Mouse (Mus musculus) monocyte, adult 5-6 weeks (primary cell): ENCODE results near the gene Nkapd1. TPM values are rescaled to one million over a fixed set of nuclear protein-coding genes. Genes with fewer than 3 reads are reported as not detected.

Experiments
- ATAC-seq: fragments of 153-309, 156-312 bp; replicated peaks from 2 replicates; pipeline ENCODE4 v1.8.0; 2017; ENCODE audit warnings: mild to moderate bottlenecking; ENCODE audit not compliant: low TSS enrichment, insufficient number of reproducible peaks, severe bottlenecking, poor library complexity, low FRiP score
- total RNA-seq: library from RNA; stranded (forward); fragments of 200-1000, 200-491, 200-594 nt; gene quantifications from 3 replicates; pipeline ENCODE4 v1.2.3, GENCODE M21; 2017

Gene Nkapd1
- total RNA-seq, 1 experiment from 2014 or later = 44.9 TPM

GRCm38 (mm10) chr9:50561145-50561917, 55.9 kb downstream of the Nkapd1 start, which contains the start of gene Tex12:
TSS of gene Tex12 (minus strand) at chr9:50561325.
- no peak for ATAC-seq

Other genes with a start within 250 kb of the Nkapd1 start
- gene Plet1, start 122.9 kb downstream of the Nkapd1 start, total RNA-seq = not detected in 3 replicates
- 81.1 to 126 TPM (median 108 TPM) in 3 replicates for gene Pts, start 88.7 kb downstream of the Nkapd1 start, total RNA-seq
- gene Il18, start 62.6 kb downstream of the Nkapd1 start, total RNA-seq = 8.6 to 26.9 TPM (median 10.2 TPM) in 3 replicates
- gene Bco2, start 62.3 kb downstream of the Nkapd1 start, total RNA-seq = 1.1 to 1.9 TPM (median 1.5 TPM) in 3 replicates
- gene Tex12, start 56.1 kb downstream of the Nkapd1 start, total RNA-seq = not detected in 3 replicates
- gene Sdhd, start 13.7 kb downstream of the Nkapd1 start, total RNA-seq = 89.9 to 129 TPM (median 106 TPM) in 3 replicates
- gene Timm8b, start 13.6 kb downstream of the Nkapd1 start, total RNA-seq = 95.8 to 107 TPM (median 98.7 TPM) in 3 replicates
- gene Pih1d2, start 143 bp downstream of the Nkapd1 start, total RNA-seq = 2.2 TPM in 1 of 3 replicates, not detected in the others
- gene Dlat, start 42.3 kb upstream of the Nkapd1 start, total RNA-seq = 19.0 to 26.5 TPM (median 26.5 TPM) in 3 replicates
- gene Dixdc1, start 122.1 kb upstream of the Nkapd1 start, total RNA-seq = 0.39 to 0.57 TPM in 2 of 3 replicates, not detected in the other
- not detected in 3 replicates for gene 2310030G06Rik, start 129.1 kb upstream of the Nkapd1 start, total RNA-seq
- not detected in 3 replicates for gene Cryab, start 133.9 kb upstream of the Nkapd1 start, total RNA-seq
- not detected in 3 replicates for gene Hspb2, start 134.9 kb upstream of the Nkapd1 start, total RNA-seq
- gene Fdxacb1, start 150.8 kb upstream of the Nkapd1 start, total RNA-seq = 6.5 to 16.5 TPM (median 8.1 TPM) in 3 replicates
- 10.3 to 16.5 TPM (median 11.1 TPM) in 3 replicates for gene Alg9, start 157.6 kb upstream of the Nkapd1 start, total RNA-seq
- gene 1110032A03Rik, start 158.1 kb upstream of the Nkapd1 start, total RNA-seq = 13.2 to 26.7 TPM (median 16.7 TPM) in 3 replicates
- 19.3 to 41.0 TPM (median 25.7 TPM) in 3 replicates for gene Ppp2r1b, start 227.8 kb upstream of the Nkapd1 start, total RNA-seq